Mouse (Mus musculus): Measurements from ENCODE around the gene Clec3a.

- TF ChIP-seq MYOD1 (IDR thresholded peaks at IDR 0.05; ENCODE audit: control insufficient read depth in 1 of 3, insufficient read length in 2 of 3, low read depth in 2 of 3) (no peak), POLR2A (IDR thresholded peaks at IDR 0.05; ENCODE audit: insufficient read length, low read depth) (no peak), USF1 (IDR thresholded peaks at IDR 0.05; ENCODE audit: low read depth) (no peak), POLR2AphosphoS2 (IDR thresholded peaks at IDR 0.05; ENCODE audit: insufficient read length, low read depth) (no peak), TCF12 (IDR thresholded peaks at IDR 0.05; ENCODE audit: insufficient read depth, poor library complexity, severe bottlenecking) (no peak), MAX (IDR thresholded peaks at IDR 0.05; ENCODE audit: low read depth) (no peak), E2F4 (IDR thresholded peaks at IDR 0.05; ENCODE audit: insufficient read depth) (no peak), MYOG (IDR thresholded peaks at IDR 0.05; ENCODE audit: control insufficient read depth in 1 of 3, insufficient read depth in 1 of 3, insufficient read length in 2 of 3, low read depth in 2 of 3) (no peak), CEBPB (IDR thresholded peaks at IDR 0.05; ENCODE audit: insufficient read depth, poor library complexity, severe bottlenecking) (no peak), SRF (IDR thresholded peaks at IDR 0.05; ENCODE audit: control insufficient read depth, insufficient read length, low read depth) (no peak), TCF3 (IDR thresholded peaks at IDR 0.05; ENCODE audit: insufficient read length, low read depth) (no peak)
Measured at GRCm38 (mm10) chr8:114374390-114374789, 43.5 kb upstream of the Clec3a start.

Data from myocyte (in vitro differentiated cells).